Mouse (Mus musculus) brain, embryonic 18.5 days (tissue): ENCODE results near the gene Mrap2.
A peak's percentile ranks its signal among the peaks of the same experiment; 100 is the strongest.
"Not testable (repeated sequence)": the region's sequence is repeated elsewhere in the genome, so short reads cannot be mapped to it uniquely, and the experiment has no call there.

ENCODE experiments used
- DNase-seq: peaks from one replicate; pipeline ENCODE4 v3.0.0-alpha.2; 2012; ENCODE audit warnings: low read depth, low spot score

Gene Mrap2

GRCm38 (mm10) chr9:87144106-87144505, at the start of gene Mrap2:
TSS of gene Mrap2 (plus strand) at chr9:87144306.
- no peak for DNase-seq

GRCm38 (mm10) chr9:87097989-87098388, 46.1 kb upstream of the Mrap2 start:
- no peak for DNase-seq

- DNase-seq = no peak
Observed at GRCm38 (mm10) chr9:87115019-87115418, 29.1 kb upstream of the Mrap2 start.

GRCm38 (mm10) chr9:87115456-87115931, 28.6 kb upstream of the Mrap2 start:
- peak; percentile 64 for DNase-seq

GRCm38 (mm10) chr9:87115978-87116377, 28.1 kb upstream of the Mrap2 start:
- DNase-seq = no peak

- no peak for DNase-seq
Observed at GRCm38 (mm10) chr9:87118996-87119395, 25.1 kb upstream of the Mrap2 start.

- DNase-seq = no peak
Observed at GRCm38 (mm10) chr9:87121956-87122493, 22.1 kb upstream of the Mrap2 start.

GRCm38 (mm10) chr9:87127046-87127445, 17.1 kb upstream of the Mrap2 start:
- not testable (repeated sequence) for DNase-seq

GRCm38 (mm10) chr9:87135765-87136558, 8.1 kb upstream of the Mrap2 start:
- DNase-seq = no peak

GRCm38 (mm10) chr9:87143076-87143475, 1.0 kb upstream of the Mrap2 start:
- no peak for DNase-seq

- DNase-seq = no peak
Observed at GRCm38 (mm10) chr9:87144532-87144931, 426 bp downstream of the Mrap2 start.

GRCm38 (mm10) chr9:87145180-87145579, 1.1 kb downstream of the Mrap2 start:
- no peak for DNase-seq

- no peak for DNase-seq
Observed at GRCm38 (mm10) chr9:87145671-87146070, 1.6 kb downstream of the Mrap2 start.

- DNase-seq = no peak
Observed at GRCm38 (mm10) chr9:87146400-87146799, 2.3 kb downstream of the Mrap2 start.

- no peak for DNase-seq
Observed at GRCm38 (mm10) chr9:87147927-87148326, 3.8 kb downstream of the Mrap2 start.

- DNase-seq = no peak
Observed at GRCm38 (mm10) chr9:87152641-87153325, 8.7 kb downstream of the Mrap2 start.

GRCm38 (mm10) chr9:87162559-87162958, 18.5 kb downstream of the Mrap2 start:
- no peak for DNase-seq

GRCm38 (mm10) chr9:87167001-87167830, 23.1 kb downstream of the Mrap2 start:
- DNase-seq = no peak

GRCm38 (mm10) chr9:87168051-87168450, 23.9 kb downstream of the Mrap2 start:
- DNase-seq = no peak

GRCm38 (mm10) chr9:87169144-87169543, 25.0 kb downstream of the Mrap2 start:
- no peak for DNase-seq

- DNase-seq = no peak
Observed at GRCm38 (mm10) chr9:87170891-87171290, 26.8 kb downstream of the Mrap2 start.

GRCm38 (mm10) chr9:87171517-87171916, 27.4 kb downstream of the Mrap2 start:
- no peak for DNase-seq
